Mouse (Mus musculus): ENCODE results near the gene Tex22. TPM values are rescaled to one million over a fixed set of nuclear protein-coding genes. Genes with fewer than 3 reads are reported as not detected.

The Tex22 gene
- polyA plus RNA-seq (2015; fragmentation: Nextera tagmentation; extraction: Ambion mirVana), result not detected in 2 replicates

DNA sequence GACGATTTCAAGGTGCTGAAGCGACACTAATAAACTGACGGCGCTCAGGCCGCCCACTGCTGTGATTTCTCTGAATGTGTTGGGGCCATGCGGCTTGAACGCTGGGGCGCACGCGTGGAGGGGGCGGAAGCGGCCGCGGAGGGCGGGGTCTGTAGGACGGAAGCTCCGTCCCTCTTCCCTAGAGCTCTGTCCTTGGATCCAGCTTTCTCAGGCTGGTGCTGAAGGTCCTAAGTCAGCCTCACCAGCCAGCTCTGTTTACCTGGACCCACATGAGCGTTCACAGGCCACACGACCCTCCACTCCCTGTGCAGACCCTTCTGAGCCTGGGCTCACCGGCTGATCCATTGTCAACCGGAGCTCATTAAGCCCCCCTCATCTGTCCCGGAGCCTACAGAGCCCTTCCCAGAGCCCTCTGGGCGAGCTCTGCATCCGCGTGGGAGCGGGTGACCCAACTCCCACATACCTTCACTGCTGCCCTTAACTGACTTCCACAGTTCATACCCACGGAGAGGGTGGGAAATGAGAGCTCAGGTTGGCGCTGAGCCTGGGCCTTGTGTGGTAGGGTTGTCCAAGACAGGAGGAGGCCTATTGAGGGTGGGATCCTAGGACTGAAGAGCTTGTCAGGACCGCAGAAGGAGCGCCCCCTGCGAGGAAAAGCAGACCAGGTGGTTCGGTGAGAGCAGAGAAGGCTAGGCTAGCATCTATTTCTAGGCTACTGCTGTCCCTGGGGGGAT is at the start of gene Tex22:
Gene Tex22, plus strand, starts transcription at position 174 of the 734 bp plus-strand sequence.
- peak within 1 kb of the TSS; percentile 69 for H3K9ac ChIP-seq (ENCODE audit: low read depth, low read length)
- H3K9me3 ChIP-seq (ENCODE audit: control insufficient read depth, low read length), result no peaks in the 10 kb centered on the region
- H3K4me1 ChIP-seq (ENCODE audit: control insufficient read depth, insufficient read depth, low read depth, low read length), result peaks cover 18% of the 10 kb centered on the region
- H3K36me3 ChIP-seq (ENCODE audit: control insufficient read depth, insufficient read depth, low read length), result peaks cover 24% of the 10 kb centered on the region
- H3K4me2 ChIP-seq (ENCODE audit: low read length), result peak within 1 kb of the TSS; percentile 90
- ATAC-seq, result peak; percentile 95
- 3% methylated on average over 32 of the region's 32 CpGs for WGBS
- peak within 1 kb of the TSS; percentile 43 for H3K4me3 ChIP-seq (ENCODE audit: low read length)
- peak within 1 kb of the TSS; percentile 91 for H3K27ac ChIP-seq (ENCODE audit: low read depth, low read length)
- no peaks in the 10 kb centered on the region for H3K27me3 ChIP-seq (replicated peaks; ENCODE audit: control insufficient read depth, insufficient read depth, low read length)

GRCm38 (mm10) chr12:113026557-113026956 is 47.7 kb upstream of the Tex22 start:
- no peak overlapping the region for H3K9ac ChIP-seq (ENCODE audit: low read depth, low read length)
- no peak overlapping the region for H3K4me2 ChIP-seq (ENCODE audit: low read length)
- ATAC-seq, result no peak
- WGBS, result 94% methylated on average over 1 of the region's 1 CpGs
- no peaks in the 10 kb centered on the region for H3K27me3 ChIP-seq (replicated peaks; ENCODE audit: control insufficient read depth, insufficient read depth, low read length)
- no peak overlapping the region for H3K4me3 ChIP-seq (ENCODE audit: low read length)
- no peak overlapping the region for H3K27ac ChIP-seq (ENCODE audit: low read depth, low read length)
- no peaks in the 10 kb centered on the region for H3K9me3 ChIP-seq (ENCODE audit: control insufficient read depth, low read length)
- H3K4me1 ChIP-seq (ENCODE audit: control insufficient read depth, insufficient read depth, low read depth, low read length), result peaks cover 14% of the 10 kb centered on the region
- no peaks in the 10 kb centered on the region for H3K36me3 ChIP-seq (ENCODE audit: control insufficient read depth, insufficient read depth, low read length)

GRCm38 (mm10) chr12:113027495-113027894 is 46.8 kb upstream of the Tex22 start:
- Histone ChIP-seq H3K4me2 (ENCODE audit: low read length) (no peak overlapping the region), H3K9ac (ENCODE audit: low read depth, low read length) (no peak overlapping the region), H3K4me3 (ENCODE audit: low read length) (no peak overlapping the region), H3K4me1 (ENCODE audit: control insufficient read depth, insufficient read depth, low read depth, low read length) (peaks cover 18% of the 10 kb centered on the region), H3K9me3 (ENCODE audit: control insufficient read depth, low read length) (no peaks in the 10 kb centered on the region), H3K36me3 (ENCODE audit: control insufficient read depth, insufficient read depth, low read length) (no peaks in the 10 kb centered on the region), H3K27me3 (replicated peaks; ENCODE audit: control insufficient read depth, insufficient read depth, low read length) (no peaks in the 10 kb centered on the region), H3K27ac (ENCODE audit: low read depth, low read length) (no peak overlapping the region)
- WGBS, result 88% methylated on average over 2 of the region's 2 CpGs
- ATAC-seq, result no peak

DNA sequence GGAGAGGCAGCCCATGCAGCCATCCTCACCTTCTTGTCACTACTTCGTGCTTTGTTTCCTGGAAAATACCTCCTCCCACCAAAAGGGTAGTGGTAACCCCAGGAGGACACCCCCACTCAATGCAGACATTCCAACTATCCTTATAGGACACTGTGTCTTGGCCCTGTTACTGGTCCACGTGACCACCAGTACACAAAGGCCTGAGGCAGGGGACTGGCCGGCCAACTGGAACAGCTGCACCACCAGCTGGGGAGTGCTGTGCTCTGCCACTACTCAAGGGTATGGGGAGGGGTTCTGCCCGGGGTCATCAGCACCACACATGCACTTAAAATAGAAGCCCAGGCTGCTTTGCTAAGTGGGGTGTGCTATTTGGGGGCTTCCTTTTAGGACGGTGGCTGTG is 46.2 kb upstream of the Tex22 start:
- no peaks in the 10 kb centered on the region for H3K27me3 ChIP-seq (replicated peaks; ENCODE audit: control insufficient read depth, insufficient read depth, low read length)
- no peaks in the 10 kb centered on the region for H3K9me3 ChIP-seq (ENCODE audit: control insufficient read depth, low read length)
- no peak overlapping the region for H3K9ac ChIP-seq (ENCODE audit: low read depth, low read length)
- ATAC-seq, result no peak
- H3K4me1 ChIP-seq (ENCODE audit: control insufficient read depth, insufficient read depth, low read depth, low read length), result peaks cover 24% of the 10 kb centered on the region
- no peak overlapping the region for H3K4me2 ChIP-seq (ENCODE audit: low read length)
- no peaks in the 10 kb centered on the region for H3K36me3 ChIP-seq (ENCODE audit: control insufficient read depth, insufficient read depth, low read length)
- H3K4me3 ChIP-seq (ENCODE audit: low read length), result no peak overlapping the region
- no peak overlapping the region for H3K27ac ChIP-seq (ENCODE audit: low read depth, low read length)
- WGBS, result 30% methylated on average over 5 of the region's 5 CpGs

DNA sequence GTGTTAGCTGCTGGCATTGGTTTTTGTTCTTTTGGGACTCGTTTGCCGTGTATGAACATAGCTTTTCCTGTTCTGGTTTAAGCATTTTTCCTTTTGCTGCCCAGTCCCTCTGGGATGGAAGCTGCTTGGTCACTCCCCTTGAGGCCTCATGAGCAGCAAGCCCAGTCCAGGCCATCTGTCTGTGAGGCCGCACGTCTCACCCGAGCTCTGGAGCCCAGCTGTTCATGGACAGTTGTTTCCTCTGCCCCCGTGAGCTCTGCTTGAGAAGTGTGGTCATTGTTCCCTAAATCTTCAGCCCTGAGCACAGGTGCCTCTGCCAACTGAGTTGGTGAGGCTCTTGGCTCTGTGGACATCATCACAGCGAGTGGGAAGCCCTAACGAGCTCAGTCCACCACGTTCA is 45.4 kb upstream of the Tex22 start:
- Histone ChIP-seq H3K36me3 (ENCODE audit: control insufficient read depth, insufficient read depth, low read length) (no peaks in the 10 kb centered on the region), H3K27me3 (replicated peaks; ENCODE audit: control insufficient read depth, insufficient read depth, low read length) (no peaks in the 10 kb centered on the region), H3K4me3 (ENCODE audit: low read length) (no peak overlapping the region), H3K9me3 (ENCODE audit: control insufficient read depth, low read length) (no peaks in the 10 kb centered on the region), H3K4me1 (ENCODE audit: control insufficient read depth, insufficient read depth, low read depth, low read length) (peaks cover 27% of the 10 kb centered on the region), H3K27ac (ENCODE audit: low read depth, low read length) (peak overlapping the region; percentile 30; the same call in 1 of the 2 replicates), H3K4me2 (ENCODE audit: low read length) (no peak overlapping the region), H3K9ac (ENCODE audit: low read depth, low read length) (no peak overlapping the region; the same call in 1 of the 2 replicates)
- no peak for ATAC-seq
- 42% methylated on average over 9 of the region's 9 CpGs for WGBS

- 70% methylated on average over 4 of the region's 4 CpGs for WGBS
Observed at GRCm38 (mm10) chr12:113030046-113030445, 44.3 kb upstream of the Tex22 start.

DNA sequence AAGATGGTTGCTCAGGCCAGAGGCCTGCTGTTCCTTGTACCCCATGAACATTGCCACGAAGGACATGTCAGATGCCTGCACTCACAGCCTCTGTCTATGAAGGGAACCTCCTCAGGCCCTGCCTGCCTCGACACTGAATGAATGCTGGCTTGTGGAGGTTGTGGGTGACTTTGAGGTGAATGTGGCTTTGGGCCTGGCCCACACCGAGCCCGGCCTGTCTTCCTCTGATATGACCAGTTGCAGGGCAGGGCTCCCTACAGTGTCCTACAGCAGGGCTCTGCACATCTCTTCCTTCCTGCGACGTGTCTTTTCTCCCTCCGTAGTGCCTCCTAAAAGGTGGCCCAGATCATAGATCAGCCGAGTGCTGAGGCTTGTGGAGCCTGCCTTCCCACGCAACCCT is 43.3 kb upstream of the Tex22 start:
- WGBS, result 86% methylated on average over 9 of the region's 9 CpGs
- H3K4me3 ChIP-seq (ENCODE audit: low read length), result no peak overlapping the region
- no peak for ATAC-seq

More at GRCm38 (mm10) chr12:113030046-113030445, 44.3 kb upstream of the Tex22 start:
- Histone ChIP-seq H3K9ac (ENCODE audit: low read depth, low read length) (no peak overlapping the region), H3K4me1 (ENCODE audit: control insufficient read depth, insufficient read depth, low read depth, low read length) (peaks cover 27% of the 10 kb centered on the region), H3K9me3 (ENCODE audit: control insufficient read depth, low read length) (no peaks in the 10 kb centered on the region), H3K4me3 (ENCODE audit: low read length) (no peak overlapping the region), H3K27ac (ENCODE audit: low read depth, low read length) (no peak overlapping the region), H3K36me3 (ENCODE audit: control insufficient read depth, insufficient read depth, low read length) (no peaks in the 10 kb centered on the region), H3K27me3 (replicated peaks; ENCODE audit: control insufficient read depth, insufficient read depth, low read length) (no peaks in the 10 kb centered on the region), H3K4me2 (ENCODE audit: low read length) (no peak overlapping the region)
- no peak for ATAC-seq

GRCm38 (mm10) chr12:113031441-113031840 is 42.9 kb upstream of the Tex22 start:
- 90% methylated on average over 6 of the region's 6 CpGs for WGBS
- ATAC-seq, result no peak

More for the DNA sequence above, 43.3 kb upstream of the Tex22 start:
- H3K4me1 ChIP-seq (ENCODE audit: control insufficient read depth, insufficient read depth, low read depth, low read length), result peaks cover 27% of the 10 kb centered on the region
- no peaks in the 10 kb centered on the region for H3K36me3 ChIP-seq (ENCODE audit: control insufficient read depth, insufficient read depth, low read length)
- H3K9me3 ChIP-seq (ENCODE audit: control insufficient read depth, low read length), result no peaks in the 10 kb centered on the region
- H3K4me2 ChIP-seq (ENCODE audit: low read length), result no peak overlapping the region
- 0 out of 2 replicates have a peak overlapping the region, but pooled peaks have one; percentile 18 for H3K27ac ChIP-seq (ENCODE audit: low read depth, low read length)
- H3K9ac ChIP-seq (ENCODE audit: low read depth, low read length), result no peak overlapping the region
- no peaks in the 10 kb centered on the region for H3K27me3 ChIP-seq (replicated peaks; ENCODE audit: control insufficient read depth, insufficient read depth, low read length)

DNA sequence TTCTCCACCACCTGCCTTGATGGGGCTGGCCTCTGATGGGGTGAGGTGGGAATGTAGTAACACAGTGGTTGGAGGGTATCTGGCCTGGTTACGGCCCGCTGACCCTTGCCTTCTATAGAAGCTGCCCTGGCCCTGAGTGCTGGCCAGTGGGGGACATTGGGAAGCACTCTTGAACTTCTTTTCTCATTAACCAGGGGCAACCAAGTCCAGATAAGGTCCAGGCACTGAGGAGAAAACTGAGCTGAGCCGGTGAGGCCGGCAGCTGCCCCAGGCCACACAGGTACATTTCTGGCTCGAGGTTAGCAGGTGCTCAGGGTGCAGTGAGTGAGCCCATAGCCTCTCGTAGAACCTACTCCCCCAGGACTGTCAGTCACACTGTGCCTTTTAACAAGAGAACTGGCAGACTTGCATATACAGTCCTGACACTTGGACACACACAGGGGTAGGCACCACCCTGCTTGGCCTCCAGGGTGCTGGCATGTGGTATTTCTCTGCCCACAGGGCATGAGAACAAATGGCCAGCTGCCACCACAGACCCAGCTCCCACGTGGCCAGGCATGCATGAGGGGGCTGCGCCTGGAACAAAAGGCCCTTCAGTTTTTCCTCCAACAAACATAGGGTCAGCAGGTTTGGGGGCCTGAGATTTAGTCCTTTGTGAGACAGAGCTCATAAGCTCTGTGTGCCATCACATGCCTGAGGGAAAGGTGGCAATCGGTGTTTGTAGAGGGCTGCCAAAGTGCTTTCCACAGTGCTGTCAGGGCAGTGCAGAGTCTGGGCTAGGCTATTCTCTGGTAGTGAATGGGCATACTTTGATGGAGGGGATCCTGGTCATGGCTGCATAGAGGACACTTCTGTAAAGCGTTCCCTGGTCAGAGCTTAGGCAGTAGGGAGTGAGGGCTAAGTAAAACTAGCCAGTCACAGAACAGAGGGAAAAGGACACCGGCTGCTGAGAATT is 41.7 kb upstream of the Tex22 start:
- no peaks in the 10 kb centered on the region for H3K9me3 ChIP-seq (ENCODE audit: control insufficient read depth, low read length)
- H3K9ac ChIP-seq (ENCODE audit: low read depth, low read length), result peak overlapping the region; percentile 8; the same call in 1 of the 2 replicates
- no peak overlapping the region for H3K4me3 ChIP-seq (ENCODE audit: low read length)
- H3K27ac ChIP-seq (ENCODE audit: low read depth, low read length), result peak overlapping the region; percentile 48; the same call in 1 of the 2 replicates
- H3K27me3 ChIP-seq (replicated peaks; ENCODE audit: control insufficient read depth, insufficient read depth, low read length), result no peaks in the 10 kb centered on the region
- peaks cover 25% of the 10 kb centered on the region for H3K4me1 ChIP-seq (ENCODE audit: control insufficient read depth, insufficient read depth, low read depth, low read length)
- peak; percentile 54; the same call in 1 of the 2 replicates for ATAC-seq
- WGBS, result 57% methylated on average over 11 of the region's 11 CpGs
- H3K4me2 ChIP-seq (ENCODE audit: low read length), result no peak overlapping the region
- no peaks in the 10 kb centered on the region for H3K36me3 ChIP-seq (ENCODE audit: control insufficient read depth, insufficient read depth, low read length)

More at GRCm38 (mm10) chr12:113031441-113031840, 42.9 kb upstream of the Tex22 start:
- no peaks in the 10 kb centered on the region for H3K27me3 ChIP-seq (replicated peaks; ENCODE audit: control insufficient read depth, insufficient read depth, low read length)
- H3K9ac ChIP-seq (ENCODE audit: low read depth, low read length), result no peak overlapping the region
- no peak overlapping the region for H3K4me2 ChIP-seq (ENCODE audit: low read length)
- H3K4me1 ChIP-seq (ENCODE audit: control insufficient read depth, insufficient read depth, low read depth, low read length), result peaks cover 27% of the 10 kb centered on the region
- H3K27ac ChIP-seq (ENCODE audit: low read depth, low read length), result no peak overlapping the region
- no peak overlapping the region for H3K4me3 ChIP-seq (ENCODE audit: low read length)
- no peaks in the 10 kb centered on the region for H3K9me3 ChIP-seq (ENCODE audit: control insufficient read depth, low read length)
- no peaks in the 10 kb centered on the region for H3K36me3 ChIP-seq (ENCODE audit: control insufficient read depth, insufficient read depth, low read length)
